Mouse (Mus musculus) heart, postnatal 0 days (tissue): Measurements from ENCODE around the gene Sqstm1.

Experiments used
- CTCF ChIP-seq: IDR thresholded peaks from 2 replicates; pipeline ENCODE4 v1.5.1; 2016; ENCODE audit warnings: antibody characterized with exemption, control low read depth, low read depth
- EP300 ChIP-seq: IDR thresholded peaks from 2 replicates; pipeline ENCODE4 v1.6.1; 2016; ENCODE audit warnings: antibody characterized with exemption, low read depth

DNA sequence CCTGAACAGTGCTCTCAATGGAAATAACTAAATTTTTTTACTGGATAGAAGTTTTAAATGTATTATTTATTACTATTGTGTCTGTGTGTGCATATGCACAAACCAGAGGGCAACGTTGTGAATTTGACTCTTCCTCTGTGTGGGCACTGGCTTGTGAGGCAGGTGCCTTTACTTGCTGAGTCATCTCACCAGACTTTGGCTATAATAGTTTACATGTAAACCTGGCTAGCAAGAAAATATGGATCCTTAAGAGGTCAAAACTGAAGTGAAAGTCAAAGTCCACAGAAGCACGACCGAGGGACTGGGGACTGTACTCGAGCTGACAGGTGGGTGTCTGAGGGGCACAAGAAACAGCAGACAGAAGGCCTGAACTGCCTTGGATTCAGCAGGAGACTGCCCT is 27.9 kb downstream of the Sqstm1 start:
- TF ChIP-seq CTCF = no peak
- no peak for TF ChIP-seq EP300
